Mouse (Mus musculus): Measurements from ENCODE around the gene Tbc1d4.

Gene Tbc1d4

DNA sequence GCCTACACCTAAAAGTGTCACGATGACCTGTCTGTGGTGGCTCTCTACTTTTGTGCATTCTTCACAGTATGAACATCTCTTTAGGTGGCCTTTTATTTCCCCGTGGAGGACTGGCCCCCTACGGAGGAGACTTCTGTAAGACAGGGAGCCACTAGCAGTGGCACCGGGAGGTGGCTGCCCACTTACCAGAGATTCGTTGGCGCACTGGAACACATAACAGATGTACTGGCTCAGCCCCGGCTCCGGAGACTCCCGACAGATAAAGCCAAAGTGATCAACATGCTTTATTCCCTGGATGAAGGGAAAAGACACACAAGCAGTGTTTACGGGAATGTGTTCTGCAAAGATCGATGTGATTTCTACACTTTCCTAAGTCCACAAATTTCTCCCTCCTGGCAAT is 108.2 kb downstream of the Tbc1d4 start:
- DNase-seq (ENCODE audit: low spot score) = no peak

DNA sequence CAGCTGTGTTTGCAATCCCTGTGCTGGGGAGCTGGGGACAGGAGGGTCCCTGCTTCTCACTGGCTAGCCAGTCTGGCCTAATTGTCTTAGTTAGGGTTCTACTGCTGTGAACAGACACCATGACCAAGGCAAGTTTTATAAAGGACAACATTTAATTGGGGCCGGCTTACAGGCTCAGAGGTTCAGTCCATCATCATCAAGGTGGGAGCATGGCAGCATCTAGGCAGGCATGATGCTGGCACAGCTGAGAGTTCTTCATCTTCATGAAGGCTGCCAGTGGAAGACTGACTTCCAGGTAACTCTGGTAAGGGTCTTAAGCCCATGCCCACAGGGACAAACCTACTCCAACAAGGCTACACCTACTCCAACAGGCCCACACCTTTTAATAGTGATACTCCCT is 109.2 kb downstream of the Tbc1d4 start:
- DNase-seq (ENCODE audit: low spot score) = no peak

DNA sequence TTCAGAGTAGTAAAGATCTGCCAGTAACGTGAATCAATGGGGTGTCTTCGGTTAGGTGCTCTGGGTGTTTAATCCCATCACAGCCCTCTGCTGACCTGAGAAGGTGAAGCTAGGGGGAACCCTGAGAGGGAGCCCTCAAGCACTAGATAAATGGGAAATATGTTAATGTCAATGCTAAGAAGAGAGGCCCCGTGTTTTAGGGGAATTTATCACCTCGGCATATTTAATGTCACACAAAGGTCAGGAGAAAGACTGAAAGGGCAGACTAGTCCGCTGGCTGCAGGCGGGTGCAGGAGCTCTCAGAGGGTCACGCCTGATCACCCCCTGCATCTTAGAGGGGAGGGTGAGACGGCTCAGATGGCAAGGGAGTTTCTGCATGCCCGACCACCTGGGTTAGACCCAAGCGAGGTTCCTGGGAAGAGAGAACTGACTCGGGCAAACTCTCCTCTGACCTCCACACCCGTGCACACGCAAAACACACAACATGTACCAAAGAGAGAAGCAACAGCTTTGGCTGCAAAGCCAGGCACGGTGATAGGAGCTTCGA is 120.7 kb downstream of the Tbc1d4 start:
- DNase-seq (ENCODE audit: low spot score) = no peak

DNA sequence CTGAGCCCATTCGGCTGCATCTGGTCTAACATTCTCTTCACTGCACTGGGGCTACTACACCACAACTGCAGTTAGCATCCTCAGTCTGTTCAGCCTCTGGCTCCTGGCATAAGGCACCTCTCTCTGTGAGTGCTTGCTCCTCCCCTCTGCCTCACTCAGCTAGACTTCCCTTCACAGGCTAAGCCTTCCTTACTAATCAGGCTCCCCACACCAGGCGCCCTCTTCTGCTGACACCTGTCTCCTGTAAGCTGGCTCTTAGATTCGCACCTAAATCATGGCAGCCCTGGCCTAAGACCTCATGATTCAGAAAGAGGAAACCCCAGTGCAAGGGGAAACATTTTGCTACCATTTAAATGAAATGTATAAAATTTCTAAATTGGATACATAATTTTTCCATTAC is 122.4 kb downstream of the Tbc1d4 start:
- DNase-seq (ENCODE audit: low spot score) = no peak

DNA sequence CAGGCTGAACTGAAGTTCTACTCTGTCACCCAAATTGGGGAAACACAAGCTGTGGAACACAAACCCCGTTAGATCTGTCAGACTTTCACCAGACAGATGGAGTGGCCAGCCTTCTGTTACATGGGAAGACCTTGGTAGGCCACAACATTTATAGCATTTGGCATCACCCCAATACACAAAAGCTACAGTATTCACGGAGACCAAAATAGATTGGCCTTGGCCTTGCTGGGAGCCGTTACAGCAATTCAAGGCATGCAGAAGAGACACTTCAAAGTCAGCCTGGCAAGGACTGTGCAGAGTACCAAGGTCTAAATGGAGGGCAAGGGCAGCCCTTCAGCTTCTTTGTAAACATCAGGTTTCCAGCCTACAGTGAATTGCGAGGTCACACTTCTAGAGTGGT is 125.8 kb downstream of the Tbc1d4 start:
- no peak for DNase-seq (ENCODE audit: low spot score)

DNA sequence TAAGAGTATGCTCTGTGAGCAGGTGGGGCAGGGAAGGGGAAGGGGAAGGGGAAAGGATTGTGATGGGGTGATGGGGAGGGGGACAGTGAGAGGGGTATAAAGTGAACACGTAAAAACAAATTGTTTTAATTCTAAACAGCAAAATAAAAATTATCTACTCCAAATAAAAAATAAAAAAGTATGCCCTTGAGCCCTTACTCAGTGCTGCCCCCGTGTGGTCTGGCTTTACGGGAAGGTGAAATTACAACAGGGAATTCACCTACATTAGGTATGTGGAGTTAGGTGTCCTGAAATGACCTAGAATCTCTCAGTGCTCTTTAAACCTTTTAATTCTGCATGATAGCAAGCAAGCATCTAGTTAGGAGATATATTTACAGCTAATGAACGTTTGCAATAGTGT is 126.7 kb downstream of the Tbc1d4 start:
- DNase-seq (ENCODE audit: low spot score) = peak; percentile 39

DNA sequence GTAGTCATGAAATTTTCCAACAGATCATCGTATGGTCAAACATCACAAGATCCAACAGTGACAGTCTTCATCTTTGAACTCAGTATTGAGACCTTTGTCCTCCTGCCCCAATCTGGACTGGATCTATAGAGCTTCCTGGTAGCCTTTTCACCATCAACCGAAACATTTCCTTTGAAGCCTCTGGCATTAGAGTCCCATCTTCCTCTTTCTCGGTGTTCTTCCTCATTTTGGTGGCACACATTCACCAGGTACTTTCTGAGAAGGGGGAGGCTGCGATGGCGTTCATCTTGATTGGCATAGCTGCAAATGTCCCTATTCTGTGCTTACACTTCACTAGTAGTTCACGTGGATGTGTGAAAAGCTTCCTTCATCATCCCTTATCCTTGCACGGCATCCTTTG is 127.8 kb downstream of the Tbc1d4 start:
- DNase-seq (ENCODE audit: low spot score) = no peak

DNA sequence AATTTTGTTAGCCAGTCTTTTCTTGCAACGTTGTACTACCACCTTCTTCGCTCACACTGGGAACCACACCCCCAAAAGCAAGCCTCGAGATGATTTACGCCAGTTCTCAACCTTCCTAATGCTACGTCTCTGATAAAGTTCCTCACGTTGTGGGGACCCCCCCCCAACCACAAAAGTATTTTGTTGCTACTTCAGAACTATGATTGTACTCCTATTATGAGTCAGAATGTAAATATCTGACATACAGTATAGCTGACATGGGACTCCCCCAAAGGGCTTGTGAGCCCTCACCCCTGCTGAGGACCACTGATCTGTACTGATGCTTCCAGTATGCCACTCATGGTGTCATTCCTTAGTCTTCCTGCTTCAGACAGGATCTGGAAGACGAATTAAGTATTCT is 128.4 kb downstream of the Tbc1d4 start:
- no peak for DNase-seq (ENCODE audit: low spot score)

DNA sequence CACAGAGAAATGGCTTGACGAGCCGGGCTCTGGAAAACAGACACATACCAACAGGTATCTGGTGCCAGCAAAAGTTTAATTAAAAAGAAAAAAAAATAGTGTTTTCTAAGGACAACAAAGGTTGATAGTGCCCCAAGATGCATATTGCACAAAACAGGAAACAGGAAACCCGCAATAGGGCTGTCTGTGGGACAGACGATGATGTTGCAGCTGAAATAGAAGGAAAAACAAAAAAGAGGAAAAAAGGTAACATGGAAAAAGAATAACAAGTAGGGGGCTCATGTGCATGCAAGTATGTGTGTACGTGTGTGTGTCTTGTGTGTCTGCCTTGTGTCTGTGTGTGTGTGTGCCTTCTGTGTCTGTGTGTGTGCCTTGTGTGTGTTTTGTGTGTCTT is 131.2 kb downstream of the Tbc1d4 start:
- no peak for DNase-seq (ENCODE audit: low spot score)

DNA sequence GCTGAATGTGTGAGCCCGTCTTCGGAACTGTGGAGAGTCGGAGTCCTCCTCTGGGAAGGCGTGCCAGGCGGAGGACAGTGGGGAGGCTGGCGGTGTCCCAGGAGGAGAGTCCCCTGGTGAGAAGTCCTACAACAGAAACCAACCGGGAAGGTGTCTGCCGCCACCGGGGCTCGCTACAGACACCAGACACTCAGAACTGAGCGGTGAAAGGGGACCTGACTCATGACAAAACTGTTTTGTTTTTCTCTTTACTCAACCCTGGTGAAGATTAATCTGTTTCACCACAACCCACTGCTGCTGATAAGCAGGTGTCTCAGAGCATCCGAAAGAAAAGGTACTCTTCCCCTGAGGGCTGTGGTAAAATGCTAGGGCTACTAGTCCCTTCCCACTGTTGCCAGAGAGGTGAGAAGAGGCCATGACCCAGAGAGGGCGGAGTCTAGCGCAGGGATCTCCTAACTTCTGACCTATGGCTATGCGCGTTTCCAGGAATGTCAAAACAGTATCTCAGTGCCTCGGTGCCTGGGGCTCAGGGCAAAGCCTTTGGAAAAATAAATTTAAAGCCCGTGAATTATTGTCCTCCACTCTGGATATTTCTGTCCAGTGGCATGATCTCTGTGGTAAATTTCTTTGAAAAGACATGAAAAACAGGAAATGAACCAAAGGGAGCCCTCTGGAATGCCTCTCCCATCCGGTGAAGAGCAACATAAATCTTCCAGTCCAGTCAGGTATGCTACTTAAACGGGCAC is 131.7 kb downstream of the Tbc1d4 start:
- DNase-seq (ENCODE audit: low spot score) = peak; percentile 62

DNA sequence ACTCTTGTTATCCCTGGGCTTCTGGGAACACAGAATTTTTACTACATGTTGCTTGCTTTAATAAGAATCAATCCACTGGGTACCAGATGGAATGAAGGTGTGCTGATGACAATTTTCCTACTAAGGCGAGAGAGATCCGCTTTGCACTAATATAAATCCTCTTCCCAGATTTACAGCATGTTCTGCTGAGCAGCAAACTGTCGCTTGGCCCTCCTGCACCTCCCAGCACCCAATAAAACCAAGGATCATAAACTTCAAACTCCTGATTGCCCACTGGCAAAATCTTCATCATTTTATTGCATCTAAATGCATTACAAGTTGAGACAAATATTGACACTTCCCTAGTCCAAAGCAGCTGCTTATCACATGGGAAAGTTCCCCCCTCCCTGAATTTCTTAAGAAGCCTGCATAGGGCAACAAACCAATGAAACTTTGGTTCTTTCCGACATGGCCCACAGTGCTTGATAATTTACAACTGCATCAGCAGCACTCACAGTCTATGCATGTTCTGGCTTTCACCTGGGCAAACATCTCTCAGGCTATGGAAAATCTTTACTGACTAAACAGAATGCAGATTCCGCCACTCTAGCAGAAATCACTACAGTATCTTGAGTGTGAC is 139.4 kb downstream of the Tbc1d4 start:
- no peak for DNase-seq (ENCODE audit: low spot score)

DNA sequence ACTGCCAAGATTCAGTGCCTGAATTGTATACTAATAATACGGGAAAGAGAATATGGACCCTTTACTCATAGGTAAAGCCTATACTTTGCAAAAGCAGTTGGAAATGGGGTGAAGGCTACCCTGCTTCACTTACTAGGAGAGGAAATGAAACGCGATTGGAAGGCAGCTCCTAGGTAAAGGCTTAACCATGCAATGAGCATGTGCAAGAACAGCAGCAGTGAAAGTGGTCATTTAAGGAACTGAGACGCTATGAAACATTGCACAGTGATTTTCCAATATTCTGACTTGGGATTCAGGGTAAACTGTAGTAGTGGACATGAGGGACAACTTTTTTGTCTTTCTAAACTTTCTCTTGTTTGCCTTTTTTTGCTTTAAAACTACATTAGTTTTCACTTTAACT is 140.8 kb downstream of the Tbc1d4 start:
- no peak for DNase-seq (ENCODE audit: low spot score)

DNA sequence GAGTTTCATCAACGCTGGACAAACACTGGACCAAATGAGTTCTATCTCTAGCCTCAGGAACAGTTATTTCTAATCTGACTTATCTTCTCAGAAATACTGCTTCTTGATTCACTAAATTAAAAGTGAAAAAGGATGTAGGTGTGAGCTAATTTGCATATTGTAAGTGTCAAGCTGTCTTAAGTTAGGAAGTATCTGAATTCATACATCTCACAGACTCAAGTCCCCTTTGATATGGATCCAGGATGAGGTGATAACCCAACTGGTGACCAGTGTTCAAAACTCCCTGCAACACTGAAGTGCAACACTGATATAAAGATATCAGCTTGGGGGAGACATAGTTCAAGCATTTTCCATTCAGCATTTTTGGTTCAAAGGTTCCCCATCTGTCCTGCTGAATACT is 141.5 kb downstream of the Tbc1d4 start:
- no peak for DNase-seq (ENCODE audit: low spot score)

DNA sequence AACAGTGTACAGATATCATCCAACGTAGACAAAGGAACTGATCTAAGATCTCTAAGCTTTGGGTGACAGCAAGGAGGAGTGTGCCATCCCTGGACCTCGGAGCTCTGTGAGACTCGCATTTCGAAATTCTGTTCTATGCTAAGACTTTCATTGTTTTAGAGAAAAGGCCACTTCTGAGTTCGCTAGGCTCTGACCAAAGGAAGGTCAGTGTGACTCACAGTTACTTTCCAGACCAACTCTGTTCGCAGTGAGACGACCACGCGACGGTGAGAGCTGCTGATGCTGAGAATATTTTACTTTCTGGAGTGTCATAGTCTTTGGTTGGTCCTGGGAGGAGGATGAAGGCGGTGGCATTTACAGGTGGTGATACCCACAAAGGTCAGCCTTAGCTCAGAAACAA is 142.5 kb downstream of the Tbc1d4 start:
- no peak for DNase-seq (ENCODE audit: low spot score)

DNA sequence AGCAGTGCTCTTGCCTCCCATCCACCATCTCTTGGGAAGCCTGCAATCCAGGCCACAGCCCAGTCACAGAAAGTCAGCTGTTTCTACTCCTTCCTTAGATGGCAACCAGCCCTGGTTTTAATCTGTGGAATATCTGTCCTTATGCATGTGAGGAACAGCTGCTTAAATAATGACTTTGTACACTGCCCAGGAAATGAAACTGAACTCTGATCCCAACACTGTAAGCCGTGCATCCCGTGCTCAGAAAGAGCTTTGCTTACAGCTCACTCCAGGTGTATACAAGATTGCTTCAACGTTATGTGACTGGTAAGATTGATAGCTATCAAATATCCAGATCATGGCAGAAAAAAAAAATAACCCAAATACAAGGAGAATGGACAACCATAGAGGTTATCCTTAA is 143.1 kb downstream of the Tbc1d4 start:
- DNase-seq (ENCODE audit: low spot score) = no peak

DNA sequence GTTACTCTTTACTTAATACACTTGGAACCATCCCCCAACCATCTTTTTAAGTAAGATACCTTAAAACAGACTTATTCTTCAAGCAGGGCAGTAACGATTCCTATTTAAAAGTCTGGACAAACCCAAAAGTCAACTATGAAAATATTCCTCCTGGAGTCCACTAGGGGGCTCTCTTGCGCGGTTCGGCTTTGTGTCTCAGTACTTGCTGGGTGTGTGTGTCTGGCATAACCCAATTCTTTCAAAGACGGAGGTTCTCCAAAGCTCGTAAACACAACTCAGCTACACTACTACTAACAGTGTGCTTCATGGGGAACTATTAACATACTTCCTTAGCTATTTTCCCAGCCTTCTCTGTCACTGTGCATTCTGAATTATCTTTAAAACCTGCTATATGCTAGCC is 148.2 kb downstream of the Tbc1d4 start:
- DNase-seq (ENCODE audit: low spot score) = peak; percentile 47

DNA sequence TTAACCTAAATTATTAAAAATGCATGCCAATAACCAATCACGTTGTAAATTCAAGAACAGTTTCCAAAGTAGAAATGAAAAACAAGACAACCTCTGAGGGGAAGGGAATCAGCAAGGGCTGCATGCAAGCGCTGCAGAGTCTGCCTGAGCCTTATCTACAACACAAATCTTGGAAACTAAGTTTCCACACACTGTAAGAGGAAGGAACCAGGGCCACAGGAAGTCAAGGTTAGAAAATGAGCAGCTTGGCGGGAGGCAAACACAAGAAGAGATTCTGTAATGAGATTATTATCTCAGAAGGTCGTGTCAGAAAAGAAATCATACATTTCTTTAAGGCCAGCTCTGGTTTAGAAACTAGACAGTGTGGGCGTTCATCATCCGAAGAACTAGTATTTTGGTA is 156.1 kb downstream of the Tbc1d4 start:
- DNase-seq (ENCODE audit: low spot score) = no peak

DNA sequence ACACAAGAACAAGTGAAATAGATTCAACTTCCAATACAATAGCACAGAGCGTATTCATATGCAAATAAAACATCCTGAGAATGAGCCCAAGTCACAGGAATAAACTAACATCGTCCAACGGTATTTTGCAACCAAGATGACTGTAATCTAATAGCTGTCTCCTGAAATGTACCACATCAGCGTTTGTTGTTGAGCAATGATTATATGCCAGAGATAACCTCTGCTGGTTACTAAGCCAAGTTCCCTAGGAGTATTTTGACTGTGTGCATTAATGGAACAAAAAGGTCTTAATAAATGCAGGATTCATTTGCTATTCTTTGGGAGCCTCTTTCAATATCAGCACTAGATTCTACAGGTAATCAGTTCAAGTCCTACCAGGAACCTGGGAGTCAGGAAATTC is 161.1 kb downstream of the Tbc1d4 start:
- DNase-seq (ENCODE audit: low spot score) = no peak

DNA sequence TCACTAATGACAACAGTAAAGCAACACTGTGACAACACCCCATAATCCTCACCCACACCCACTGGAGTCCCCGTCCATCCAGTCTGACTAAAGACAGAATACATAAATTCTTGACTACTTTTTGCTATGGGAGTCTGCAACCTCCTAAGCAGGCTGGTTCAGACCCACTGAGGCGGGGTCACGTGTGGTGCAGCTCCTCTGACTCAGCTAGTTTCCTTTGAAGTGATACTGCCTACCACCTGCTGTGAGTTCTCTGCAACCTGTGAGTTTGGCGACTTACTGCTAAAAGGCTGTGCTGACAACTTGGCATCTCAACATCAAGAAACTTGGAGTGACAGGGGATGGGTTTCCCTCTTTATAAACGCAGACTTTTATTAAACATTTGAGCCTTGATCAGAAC is 163.8 kb downstream of the Tbc1d4 start:
- DNase-seq (ENCODE audit: low spot score) = no peak

DNA sequence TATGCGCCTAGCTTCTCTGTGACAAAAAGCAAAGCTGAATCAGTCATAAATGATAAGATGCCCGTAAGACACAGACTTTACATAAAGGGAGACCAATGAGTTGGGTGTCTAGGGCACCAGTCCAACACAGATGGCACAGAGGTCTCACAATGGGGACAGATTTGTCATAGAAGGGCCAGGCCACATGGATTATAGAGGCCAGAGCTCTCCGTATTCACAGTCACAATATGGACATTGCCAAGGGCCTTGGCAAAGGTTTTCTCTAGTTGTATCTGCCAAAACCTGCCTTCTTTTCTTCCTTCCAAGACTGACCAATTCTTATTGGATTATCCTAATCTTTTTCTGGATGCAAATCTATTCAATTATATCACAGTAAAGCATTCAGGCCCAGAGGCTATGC is 171.1 kb downstream of the Tbc1d4 start:
- DNase-seq (ENCODE audit: low spot score) = no peak

DNA sequence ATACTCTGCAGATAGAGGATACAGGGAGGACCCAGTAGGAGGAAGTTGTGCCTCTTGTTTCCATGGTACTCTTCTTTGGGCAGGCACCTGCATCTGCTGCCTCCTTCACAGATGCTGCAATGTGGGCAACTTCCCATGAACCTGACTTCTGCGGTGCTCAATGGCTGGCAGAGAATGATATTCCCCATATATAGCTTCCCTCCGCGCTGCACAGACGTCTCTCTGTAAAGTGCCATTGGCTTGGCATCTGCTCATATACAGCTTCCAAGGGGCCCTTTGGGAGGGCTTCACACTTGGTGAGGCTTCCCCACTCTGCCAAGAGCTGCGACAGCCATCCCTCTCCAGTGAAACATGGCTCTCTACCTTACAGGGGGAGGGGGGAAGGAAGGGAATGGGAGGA is 178.5 kb downstream of the Tbc1d4 start:
- no peak for DNase-seq (ENCODE audit: low spot score)

DNA sequence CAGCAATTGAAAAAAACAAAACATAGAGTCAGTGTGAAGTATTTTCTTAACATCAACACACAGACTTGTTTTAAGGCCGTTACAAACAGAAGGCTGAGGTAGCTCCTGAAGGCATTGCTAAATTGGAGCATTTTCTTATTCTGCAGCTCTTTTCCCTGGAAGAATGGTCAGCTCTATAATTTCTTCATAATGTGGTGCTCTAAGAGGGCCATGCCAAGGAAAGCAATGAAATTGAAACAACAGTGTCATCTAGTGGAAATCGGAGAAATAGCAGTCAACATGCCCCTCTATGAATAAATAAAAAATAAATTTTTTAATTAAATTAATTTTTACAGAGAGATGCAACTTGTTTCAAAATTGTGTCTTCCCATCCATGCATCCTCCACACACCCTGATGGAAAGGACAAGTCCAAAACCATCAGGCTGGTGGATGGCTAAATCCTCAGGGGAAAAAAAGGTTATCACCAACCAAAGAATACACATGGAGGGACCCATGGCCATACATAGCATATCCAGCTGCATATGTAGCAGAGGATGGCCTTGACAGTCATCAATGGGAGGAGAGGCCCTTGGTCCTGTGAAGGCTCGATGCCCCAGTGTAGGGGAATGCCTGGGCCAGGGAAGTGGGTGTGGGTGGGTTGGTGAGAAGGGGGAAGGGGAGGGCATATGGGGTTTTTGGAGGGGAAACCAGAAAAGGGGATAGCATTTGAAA is 180.0 kb downstream of the Tbc1d4 start:
- peak; percentile 63 for DNase-seq (ENCODE audit: low spot score)

DNA sequence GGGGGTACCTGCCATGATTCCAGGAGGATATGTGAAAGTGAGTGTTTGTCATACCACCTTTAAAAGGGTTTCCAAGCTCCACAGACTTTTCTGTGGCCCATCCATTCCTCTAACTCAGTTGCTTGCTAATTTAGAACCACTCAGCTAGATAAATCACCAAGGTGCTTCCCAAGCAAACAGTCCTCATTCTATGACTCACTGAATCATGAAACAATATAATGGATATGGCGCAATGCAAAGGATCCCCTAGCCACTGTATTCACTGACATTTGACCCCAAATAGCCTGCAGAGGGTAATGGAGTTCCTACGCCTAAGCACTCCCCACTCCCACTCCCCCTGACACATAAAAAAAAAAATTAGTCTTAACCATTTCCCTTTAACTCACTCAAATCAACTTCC is 191.3 kb downstream of the Tbc1d4 start:
- no peak for DNase-seq (ENCODE audit: low spot score)
